Mouse (Mus musculus) right cerebral cortex, postnatal 4 days (tissue): ENCODE measurements around the gene Pdzk1ip1.

Experiments used
- DNase-seq: peaks from one replicate; pipeline ENCODE4 v3.0.0-alpha.2; 2022

Gene Pdzk1ip1

GRCm38 (mm10) chr4:115088611-115089338, at the start of gene Pdzk1ip1:
TSS of gene Pdzk1ip1 (plus strand) at chr4:115088708.
- no peak for DNase-seq

DNA sequence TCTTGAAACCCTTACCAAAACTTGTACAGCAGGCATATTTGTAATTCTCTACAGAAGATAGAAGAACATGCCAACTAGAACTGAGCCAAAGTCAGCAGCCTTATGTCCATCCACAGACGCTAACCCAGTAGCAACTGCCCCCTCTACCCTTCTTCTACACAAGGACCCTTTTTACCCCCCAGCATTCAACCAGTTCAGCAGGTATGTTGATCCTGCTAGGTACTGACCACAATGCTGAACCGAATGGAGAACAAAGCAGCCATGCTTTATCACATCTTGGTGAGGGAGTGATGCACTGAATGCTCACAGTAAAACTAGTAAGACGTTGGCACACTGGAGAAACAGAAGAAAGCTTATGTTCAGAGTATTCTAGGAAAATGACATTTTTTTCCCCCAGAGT, 42.9 kb upstream of the Pdzk1ip1 start:
- no peak for DNase-seq

DNA sequence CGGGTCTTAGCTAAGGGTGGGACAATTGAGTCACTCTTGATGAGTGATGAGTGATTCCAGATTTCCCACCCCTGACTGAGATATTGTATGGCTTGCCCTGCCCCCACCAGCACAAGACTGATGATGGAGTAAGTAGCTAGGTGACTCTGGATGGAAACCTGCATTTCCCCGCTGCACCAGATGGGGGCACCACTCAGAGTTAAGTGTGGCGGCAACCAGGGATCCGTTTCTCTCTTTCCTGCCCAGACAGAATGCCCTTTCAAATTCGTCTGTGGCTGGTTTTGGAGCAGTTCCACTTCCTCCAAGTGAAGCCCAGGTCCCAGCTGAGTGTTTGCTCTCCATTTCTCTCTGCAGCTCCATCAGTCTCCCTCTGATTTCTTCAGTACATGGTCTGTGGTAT, 40.8 kb upstream of the Pdzk1ip1 start:
- DNase-seq = peak; percentile 55

DNA sequence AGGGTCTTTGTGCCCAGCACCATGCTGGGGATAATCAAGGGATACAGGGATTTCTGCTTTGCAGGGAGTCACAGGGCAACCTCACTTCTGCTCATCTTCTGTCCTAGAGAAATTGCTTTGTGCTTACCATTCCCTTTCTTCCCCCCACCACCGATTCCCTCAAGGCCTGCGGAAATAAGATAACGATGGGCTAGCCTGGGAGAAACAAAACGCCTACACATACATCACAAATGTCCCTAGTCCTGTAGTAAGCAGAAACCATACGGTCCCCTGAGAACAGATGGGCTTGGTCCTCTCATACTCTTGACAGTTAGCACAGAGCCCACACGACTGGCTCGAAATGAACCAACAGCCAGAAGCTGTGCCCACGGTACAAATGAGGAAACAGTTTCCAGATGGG, 40.3 kb upstream of the Pdzk1ip1 start:
- no peak for DNase-seq

DNA sequence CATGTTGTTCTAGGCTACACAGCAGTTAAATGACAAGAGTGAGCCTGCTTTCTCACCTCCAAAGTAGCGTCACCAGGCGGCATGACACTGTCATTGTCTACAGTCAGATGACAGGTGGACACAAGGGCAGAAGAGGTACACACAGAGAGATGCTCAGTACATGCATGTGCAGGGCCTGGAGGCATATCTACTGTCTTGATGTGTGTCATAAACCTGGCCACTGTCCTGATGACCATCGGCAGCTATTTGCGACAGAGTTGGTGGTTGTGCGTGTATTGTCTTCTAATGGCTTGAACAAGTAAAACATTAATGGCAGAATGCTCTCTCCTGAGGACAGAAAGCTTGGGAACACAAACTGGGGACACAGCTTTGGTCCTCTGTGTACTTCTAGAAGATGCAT, 37.3 kb upstream of the Pdzk1ip1 start:
- no peak for DNase-seq

GRCm38 (mm10) chr4:115052343-115053005, 36.0 kb upstream of the Pdzk1ip1 start:
- peak; percentile 18 for DNase-seq

- no peak for DNase-seq
Observed at GRCm38 (mm10) chr4:115055044-115055443, 33.5 kb upstream of the Pdzk1ip1 start.

DNA sequence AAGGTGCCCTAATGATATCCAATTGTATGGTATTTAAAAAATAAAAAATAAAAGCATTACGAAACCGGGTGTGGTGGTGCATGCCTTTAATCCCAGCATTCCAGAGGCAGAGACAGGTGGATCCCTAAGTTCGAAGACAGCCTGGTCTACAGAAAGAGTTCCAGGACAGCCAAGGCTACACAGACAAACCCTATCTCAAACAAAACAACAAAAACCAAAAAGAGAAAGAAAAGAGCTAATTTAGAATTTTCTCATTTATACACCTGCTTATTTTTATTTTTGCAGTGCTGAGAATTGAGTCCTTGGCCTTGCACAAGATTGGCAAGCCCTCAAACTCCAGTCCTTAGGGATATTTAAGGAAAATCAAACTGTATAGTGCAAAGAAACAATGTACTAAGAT, 32.8 kb upstream of the Pdzk1ip1 start:
- no peak for DNase-seq

- DNase-seq = peak; percentile 24
Observed at GRCm38 (mm10) chr4:115056371-115056920, 32.1 kb upstream of the Pdzk1ip1 start, which contains the start of gene Tal1. TSS of gene Tal1 (plus strand) at chr4:115056426.

- peak; percentile 55 for DNase-seq
Observed at GRCm38 (mm10) chr4:115056921-115057673, 31.4 kb upstream of the Pdzk1ip1 start.

- DNase-seq = peak; percentile 15
Observed at GRCm38 (mm10) chr4:115057674-115058316, 30.7 kb upstream of the Pdzk1ip1 start.

- DNase-seq = peak; percentile 38
Observed at GRCm38 (mm10) chr4:115058317-115058761, 30.2 kb upstream of the Pdzk1ip1 start.

GRCm38 (mm10) chr4:115058871-115059590, 29.5 kb upstream of the Pdzk1ip1 start:
- no peak for DNase-seq

GRCm38 (mm10) chr4:115059871-115060270, 28.6 kb upstream of the Pdzk1ip1 start:
- no peak for DNase-seq

- no peak for DNase-seq
Observed at GRCm38 (mm10) chr4:115060753-115061152, 27.8 kb upstream of the Pdzk1ip1 start.

DNA sequence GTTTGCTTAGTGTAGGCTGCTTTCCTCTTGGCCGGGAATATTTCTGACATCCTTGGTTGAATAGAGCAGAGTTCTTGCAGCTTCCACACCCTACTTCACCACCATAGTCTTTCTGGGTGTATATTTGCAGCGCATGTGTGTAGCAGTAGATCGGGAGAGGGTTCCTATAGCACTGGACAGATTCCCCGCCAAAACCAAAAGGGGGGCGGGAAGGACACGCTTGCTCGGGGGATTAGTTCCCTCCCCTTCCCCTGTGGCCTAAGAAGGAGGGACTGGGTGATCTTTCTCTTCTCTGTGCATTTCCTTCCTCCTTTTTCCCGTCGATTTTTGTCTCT, 26.0 kb upstream of the Pdzk1ip1 start:
- DNase-seq = no peak

DNA sequence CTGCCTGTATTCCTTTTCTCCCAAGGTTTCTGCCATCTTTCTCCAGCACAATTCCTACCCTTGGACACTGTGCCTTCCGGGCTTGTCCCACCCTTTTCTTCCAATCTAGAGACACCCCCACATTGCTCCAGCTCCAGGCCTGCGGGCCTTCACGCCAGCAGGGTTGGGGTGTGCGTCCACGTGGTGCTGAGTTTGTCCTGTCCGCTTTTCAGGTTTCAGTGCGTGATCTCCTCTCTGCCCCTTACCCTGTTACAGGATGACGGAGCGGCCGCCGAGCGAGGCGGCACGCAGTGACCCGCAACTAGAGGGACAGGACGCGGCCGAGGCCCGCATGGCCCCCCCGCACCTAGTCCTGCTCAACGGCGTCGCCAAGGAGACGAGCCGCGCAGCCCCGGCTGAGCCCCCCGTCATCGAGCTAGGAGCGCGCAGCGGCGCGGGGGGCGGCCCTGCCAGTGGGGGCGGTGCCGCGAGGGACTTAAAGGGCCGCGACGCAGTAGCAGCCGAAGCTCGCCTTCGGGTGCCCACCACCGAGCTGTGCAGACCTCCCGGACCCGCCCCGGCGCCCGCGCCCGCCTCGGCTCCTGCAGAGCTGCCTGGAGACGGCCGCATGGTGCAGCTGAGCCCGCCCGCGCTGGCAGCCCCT, 25.5 kb upstream of the Pdzk1ip1 start:
- DNase-seq = peak; percentile 64

- DNase-seq = no peak
Observed at GRCm38 (mm10) chr4:115063518-115064239, 24.8 kb upstream of the Pdzk1ip1 start.

DNA sequence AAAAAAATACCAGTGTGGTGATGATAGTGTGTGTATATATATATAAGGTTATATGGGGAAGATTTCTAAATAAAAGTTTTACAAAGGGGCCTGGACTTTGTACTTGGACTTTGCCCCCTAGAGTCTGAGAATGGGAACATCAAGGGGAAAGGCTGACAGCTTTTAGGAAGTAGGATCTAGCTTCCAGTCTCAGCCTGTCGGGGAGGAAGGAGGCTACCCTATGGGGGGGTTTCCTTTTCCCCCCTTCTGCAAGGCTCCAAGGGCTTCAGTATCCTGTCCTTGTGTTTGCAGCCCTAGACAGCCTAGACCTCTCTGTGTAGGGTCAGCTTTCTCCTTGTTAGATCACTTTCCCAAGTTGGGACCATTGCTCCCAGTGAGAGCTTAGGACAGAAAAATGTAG, 16.8 kb upstream of the Pdzk1ip1 start:
- no peak for DNase-seq

- no peak for DNase-seq
Observed at GRCm38 (mm10) chr4:115074789-115075188, 13.7 kb upstream of the Pdzk1ip1 start.
